Mouse (Mus musculus) stomach, postnatal 0 days (tissue): ENCODE data around the gene Zfp462.

Experiments
- CTCF ChIP-seq: IDR thresholded peaks from 2 replicates; pipeline ENCODE4 v1.5.1; 2016; ENCODE audit warnings: antibody characterized with exemption, low read depth, mild to moderate bottlenecking, moderate library complexity
- EP300 ChIP-seq: optimal IDR thresholded peaks from 2 replicates; pipeline ENCODE3; 2016; ENCODE audit warnings: antibody characterized with exemption

DNA sequence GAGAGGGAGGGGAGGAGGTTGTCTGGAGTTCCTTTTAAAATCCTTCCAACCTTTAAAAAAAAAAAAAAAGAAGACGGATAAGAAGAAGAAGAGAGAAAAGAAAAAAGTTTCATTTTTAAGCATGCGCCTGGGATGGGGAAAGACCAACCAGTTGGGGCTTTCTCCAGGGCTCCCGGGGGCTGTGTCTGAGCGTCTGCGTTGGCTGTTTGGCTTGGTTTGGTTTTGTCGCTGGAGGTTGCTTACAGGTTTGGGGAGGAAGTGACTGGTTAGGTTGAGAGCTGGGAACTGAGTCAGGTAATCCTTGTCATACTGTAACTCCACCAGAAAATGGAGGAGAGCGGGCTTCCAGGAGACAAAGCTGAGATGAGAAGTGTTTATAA lies 4.7 kb downstream of the Zfp462 start:
- TF ChIP-seq CTCF (no peak), EP300 (no peak)
